Mouse (Mus musculus) olfactory bulb, adult 2 months (tissue): ENCODE measurements around the gene Capn2. TPM values are rescaled to one million over a fixed set of nuclear protein-coding genes. Genes with fewer than 3 reads are reported as not detected.

Source experiments
- H3K27ac ChIP-seq: fragments of 200-500 bp; 2 replicates; pipeline ENCODE4 v1.5.1; 2012; ENCODE audit warnings: low read depth, low read length; ENCODE audit not compliant: insufficient read depth
- H3K4me1 ChIP-seq: fragments of 200-500 bp; 2 replicates; pipeline ENCODE4 v1.6.1; 2012; ENCODE audit warnings: low read length; ENCODE audit not compliant: control insufficient read depth, insufficient read depth
- H3K4me3 ChIP-seq: fragments of 200-500 bp; 2 replicates; pipeline ENCODE4 v1.5.1; 2012; ENCODE audit warnings: mild to moderate bottlenecking, low read depth, low read length, moderate library complexity; ENCODE audit not compliant: insufficient read depth
- CTCF ChIP-seq: fragments of 200-500 bp; IDR thresholded peaks from 2 replicates; pipeline ENCODE4 v1.5.1; 2012; ENCODE audit warnings: low read depth, mild to moderate bottlenecking, low read length, moderate library complexity; ENCODE audit not compliant: insufficient read depth
- POLR2A ChIP-seq: fragments of 200-500 bp; IDR thresholded peaks from 2 replicates; pipeline ENCODE4 v1.6.1; 2012; ENCODE audit warnings: mild to moderate bottlenecking, low read depth, low read length, moderate library complexity; ENCODE audit not compliant: insufficient read depth
- WGBS: fragments of 180-500 bp; shearing (Covaris S2); methylation state at CpG from one replicate; pipeline ENCODE4 v1.1.7; 2018; 5-methylcytosine and 5-hydroxymethylcytosine counted together
- polyA plus RNA-seq: library from polyadenylated mRNA; stranded (reverse); fragments of >200 nt; gene quantifications from 2 replicates; pipeline ENCODE4 v1.2.4, GENCODE M21; 2012; ENCODE audit warnings: low replicate concordance; ENCODE audit not compliant: missing spikeins, insufficient read depth, insufficient read length

The Capn2 gene
- polyA plus RNA-seq, 1 experiment: not detected

DNA sequence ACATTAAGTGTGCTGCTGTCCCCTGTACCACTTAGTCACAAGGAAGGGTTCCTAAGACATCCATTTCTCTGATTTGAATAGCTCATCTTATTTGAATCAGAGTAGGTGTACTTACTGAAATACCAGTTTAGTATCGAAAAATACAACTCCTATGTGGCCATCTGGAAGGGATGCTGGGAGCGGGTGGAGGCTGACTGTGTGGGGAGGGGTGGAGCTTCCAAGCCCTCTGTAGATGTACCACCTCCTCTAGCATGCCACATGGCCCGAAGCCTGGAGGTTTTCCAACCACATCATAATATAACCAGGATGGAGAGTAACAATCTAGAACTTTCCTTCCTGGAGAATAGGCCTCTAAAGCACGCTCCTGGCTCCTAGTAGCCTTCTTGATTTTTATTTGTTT is 40.9 kb upstream of the Capn2 start:
- H3K4me1 ChIP-seq: peaks cover 21% of the 10 kb centered on the region
- no peak overlapping the region for H3K4me3 ChIP-seq
- no peak overlapping the region for H3K27ac ChIP-seq
- 65% methylated on average over 4 of the region's 4 CpGs for WGBS
- no peak for TF ChIP-seq POLR2A
- TF ChIP-seq CTCF: no peak

DNA sequence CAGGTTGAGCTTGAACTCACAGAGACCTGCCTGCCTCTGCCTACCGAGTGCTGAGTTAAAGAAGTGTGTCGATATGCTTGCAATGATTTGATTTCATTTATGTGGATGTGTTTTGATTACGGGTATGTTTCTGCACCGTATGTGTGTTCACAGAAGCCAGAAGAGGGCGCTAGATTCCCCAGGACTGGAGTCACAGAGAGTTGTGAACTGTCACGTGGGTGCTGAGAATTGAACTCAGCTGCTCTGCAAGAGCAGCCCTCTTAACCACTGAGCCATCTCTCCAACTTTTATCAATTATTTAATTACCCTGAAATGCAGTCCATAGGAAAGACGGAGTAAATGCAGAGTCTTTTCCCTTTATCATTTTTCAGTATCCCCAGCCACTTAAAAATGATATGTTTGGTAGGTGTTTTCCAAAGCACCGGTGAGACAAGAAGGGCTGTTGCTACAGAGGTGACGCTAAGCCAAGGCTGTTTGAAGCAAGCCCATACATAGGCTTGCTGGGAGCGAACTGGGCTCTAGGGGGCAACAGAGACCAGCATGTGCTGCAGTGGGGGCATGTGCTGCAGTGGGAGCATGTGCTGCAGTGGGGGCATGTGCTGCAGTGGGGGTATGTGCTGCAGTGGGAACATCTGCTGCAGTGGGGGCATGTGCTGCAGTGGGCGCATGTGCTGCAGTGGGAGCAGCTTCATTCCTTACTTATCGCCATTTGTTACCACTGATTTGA is 36.4 kb upstream of the Capn2 start:
- Histone ChIP-seq H3K27ac (no peak overlapping the region), H3K4me3 (no peak overlapping the region), H3K4me1 (peaks cover 5% of the 10 kb centered on the region; the same call in 1 of the 2 replicates)
- TF ChIP-seq CTCF: peak; percentile 77
- no peak for TF ChIP-seq POLR2A
- 60% methylated on average over 12 of the region's 12 CpGs for WGBS

DNA sequence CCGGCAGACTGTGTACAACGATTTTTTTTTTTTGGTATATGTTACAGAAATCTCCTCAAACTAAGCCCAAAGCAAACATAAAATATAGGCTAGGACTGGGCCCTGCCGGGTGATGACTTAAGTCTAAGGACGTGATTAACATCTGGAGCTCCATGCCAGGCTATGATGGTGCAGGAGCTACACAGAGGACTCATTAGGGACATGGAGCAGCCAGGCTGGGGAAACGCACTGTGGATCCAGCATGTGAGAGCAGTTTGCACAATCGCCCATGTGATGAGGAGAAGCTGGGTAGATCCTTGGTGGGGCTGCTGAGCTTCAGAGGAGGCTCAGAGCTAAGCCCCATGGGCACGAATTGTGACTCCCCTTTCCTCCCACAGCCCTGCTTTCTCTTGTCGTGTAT is 33.4 kb upstream of the Capn2 start:
- WGBS: 80% methylated on average over 8 of the region's 8 CpGs
- TF ChIP-seq CTCF (no peak), POLR2A (no peak)
- Histone ChIP-seq H3K4me1 (peaks cover 2% of the 10 kb centered on the region; the same call in 1 of the 2 replicates), H3K4me3 (no peak overlapping the region), H3K27ac (no peak overlapping the region)

DNA sequence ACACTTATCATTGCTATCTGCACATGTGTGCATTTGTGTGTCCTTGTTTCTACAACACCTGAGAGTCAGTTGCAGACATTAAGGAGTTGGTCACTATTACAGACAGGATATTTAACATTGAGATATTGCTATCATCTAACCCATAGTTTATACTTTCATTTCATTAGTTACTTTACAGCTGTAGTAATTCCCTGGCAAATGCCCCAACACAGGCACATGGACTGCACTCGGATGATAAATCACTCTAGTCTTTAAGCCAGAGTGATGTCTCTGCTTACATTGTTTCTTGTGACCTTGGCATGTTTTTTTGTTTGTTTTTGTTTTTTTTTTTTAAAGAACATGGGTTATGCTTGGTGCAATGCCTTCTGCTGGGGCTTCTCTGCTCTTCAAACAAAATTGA is 26.5 kb upstream of the Capn2 start:
- no peak for TF ChIP-seq CTCF
- WGBS: 87% methylated on average over 1 of the region's 1 CpGs

DNA sequence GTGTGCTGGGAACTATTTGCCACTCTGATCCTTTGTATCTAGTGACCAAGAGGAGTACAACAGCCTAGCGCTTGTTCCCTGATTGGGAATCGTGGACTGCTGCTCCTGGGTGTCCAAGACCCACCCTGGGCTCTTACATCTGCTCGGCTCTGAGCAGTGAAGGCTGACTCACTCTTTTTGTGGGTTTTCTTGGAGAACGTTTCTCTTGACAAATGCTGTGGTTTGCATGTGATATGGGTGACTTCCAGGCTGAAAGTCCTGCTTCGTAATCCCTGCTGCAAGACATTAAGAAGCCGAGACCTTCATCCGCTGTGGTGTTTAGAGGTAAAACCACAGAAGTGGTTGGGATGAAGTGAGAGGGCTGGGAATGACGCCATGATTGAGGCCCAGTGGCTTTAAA is 25.7 kb upstream of the Capn2 start:
- TF ChIP-seq CTCF (no peak), POLR2A (no peak)
- Histone ChIP-seq H3K4me1 (peaks cover 4% of the 10 kb centered on the region; the same call in 1 of the 2 replicates), H3K4me3 (no peak overlapping the region), H3K27ac (no peak overlapping the region)
- 74% methylated on average over 8 of the region's 8 CpGs for WGBS

More for the DNA sequence above, 26.5 kb upstream of the Capn2 start:
- Histone ChIP-seq H3K27ac (no peak overlapping the region), H3K4me1 (peaks cover 2% of the 10 kb centered on the region; the same call in 1 of the 2 replicates), H3K4me3 (no peak overlapping the region)

DNA sequence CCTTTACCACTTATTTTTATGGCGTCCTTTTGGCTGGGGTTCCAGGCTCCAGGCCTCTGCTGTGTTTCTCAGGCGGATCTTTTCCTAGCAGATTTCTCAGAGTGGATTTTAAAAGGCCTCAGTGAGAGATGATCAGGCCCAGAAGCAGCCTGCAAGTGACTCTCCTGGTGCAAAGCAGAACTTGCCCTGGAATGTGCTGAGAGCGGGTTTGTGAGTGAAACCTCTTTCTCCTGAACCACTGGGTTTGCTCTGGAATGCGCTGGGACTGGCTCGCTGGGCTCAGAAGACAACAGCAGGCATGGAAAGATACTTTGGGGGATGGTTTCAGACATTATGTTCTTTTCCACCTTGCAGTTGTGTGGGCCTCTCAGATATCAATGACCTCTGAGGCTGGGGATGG is 24.7 kb upstream of the Capn2 start:
- 83% methylated on average over 5 of the region's 5 CpGs for WGBS
- Histone ChIP-seq H3K4me3 (no peak overlapping the region), H3K4me1 (peaks cover 4% of the 10 kb centered on the region; the same call in 1 of the 2 replicates), H3K27ac (no peak overlapping the region)
- TF ChIP-seq POLR2A: no peak
- TF ChIP-seq CTCF: no peak

DNA sequence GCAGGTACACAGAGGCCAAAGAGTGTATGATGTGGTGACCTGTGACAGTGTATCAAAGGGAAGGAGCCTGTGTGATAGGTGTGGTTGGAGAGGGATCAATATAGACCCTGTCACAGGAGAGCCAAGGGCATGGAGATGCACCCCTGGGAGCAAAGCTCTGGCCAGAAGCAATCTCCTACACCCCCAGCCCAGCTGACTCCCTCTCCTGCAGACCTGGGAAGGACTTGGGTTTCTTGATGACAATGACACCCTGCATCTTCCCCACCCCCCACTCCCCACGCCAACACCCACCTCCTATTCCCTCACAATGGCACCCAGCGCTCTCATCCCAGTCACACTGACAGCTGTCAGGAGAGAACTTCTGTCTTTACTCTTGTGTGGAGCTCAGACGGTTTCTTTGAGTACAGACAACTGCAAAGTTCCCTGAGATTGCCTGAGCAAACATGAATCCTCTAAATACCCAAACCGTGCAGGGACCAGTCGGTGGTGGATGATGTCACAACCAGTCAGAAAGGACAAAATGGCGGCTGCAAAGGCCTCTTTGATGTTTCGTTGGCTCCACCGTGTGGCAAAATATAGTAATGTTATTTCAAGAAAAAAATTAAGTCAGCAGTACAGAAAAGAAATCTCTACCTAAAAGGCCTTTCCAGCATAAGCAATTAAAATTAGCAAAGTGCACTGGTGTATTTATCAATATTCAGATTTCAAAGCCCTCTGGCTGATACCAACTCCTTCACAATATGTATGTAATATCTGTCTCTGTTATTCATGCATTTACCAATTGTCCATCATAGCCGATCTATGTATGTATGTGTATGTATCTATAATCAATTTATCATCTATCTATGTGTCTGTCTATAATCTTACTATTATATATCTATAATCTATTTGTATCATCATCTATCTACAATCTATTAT is 21.9 kb upstream of the Capn2 start:
- TF ChIP-seq POLR2A: no peak
- peak; percentile 43; the same call in 1 of the 2 replicates for TF ChIP-seq CTCF
- Histone ChIP-seq H3K4me1 (peaks cover 4% of the 10 kb centered on the region; the same call in 1 of the 2 replicates), H3K4me3 (peak overlapping the region; percentile 41), H3K27ac (peak overlapping the region; percentile 26; the same call in 1 of the 2 replicates)
- 13% methylated on average over 9 of the region's 9 CpGs for WGBS

DNA sequence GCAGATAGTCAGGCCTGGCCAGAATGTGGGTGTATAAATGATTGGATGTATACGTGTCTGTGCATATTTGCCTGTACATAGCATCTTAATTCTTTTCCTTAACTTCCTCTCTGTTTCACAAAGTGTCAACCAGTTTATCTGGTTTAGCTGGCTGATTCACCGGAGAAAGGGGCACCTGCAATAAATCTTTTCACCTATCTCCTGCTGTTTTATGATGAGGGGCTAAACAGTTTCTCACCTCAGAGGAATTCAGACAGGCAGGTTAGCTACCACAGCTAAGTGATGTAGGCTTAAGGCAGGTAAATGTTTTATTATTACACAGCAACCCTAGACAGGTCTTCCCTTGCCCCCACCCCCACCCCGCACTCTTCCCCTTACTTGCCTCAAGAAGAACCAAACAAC is 17.7 kb upstream of the Capn2 start:
- Histone ChIP-seq H3K4me3 (no peak overlapping the region), H3K4me1 (peaks cover 4% of the 10 kb centered on the region; the same call in 1 of the 2 replicates), H3K27ac (no peak overlapping the region)
- 91% methylated on average over 3 of the region's 3 CpGs for WGBS
- no peak for TF ChIP-seq POLR2A

DNA sequence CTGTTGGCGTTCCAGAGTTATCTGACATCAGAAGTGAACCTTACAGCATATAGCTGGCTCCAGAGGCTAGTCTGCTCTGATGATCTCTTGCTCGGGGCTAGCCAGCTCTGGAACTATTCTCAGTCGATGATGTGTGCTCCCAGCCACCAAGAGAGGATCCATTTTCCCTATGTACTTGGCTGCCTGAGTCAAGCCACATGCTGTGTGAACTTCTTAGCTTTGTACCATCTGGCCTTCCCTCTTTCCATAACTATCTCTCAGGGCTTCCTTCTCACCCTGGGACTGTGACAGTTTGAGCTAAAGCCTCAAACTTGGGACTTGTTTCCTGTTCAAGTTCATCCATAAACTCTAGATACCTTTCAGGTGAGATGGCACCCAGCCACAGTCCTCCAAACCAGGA is 16.2 kb upstream of the Capn2 start:
- Histone ChIP-seq H3K4me3 (no peak overlapping the region), H3K27ac (no peak overlapping the region), H3K4me1 (peaks cover 1% of the 10 kb centered on the region)
- 79% methylated on average over 3 of the region's 3 CpGs for WGBS
- TF ChIP-seq POLR2A: no peak
- TF ChIP-seq CTCF: no peak
